Mouse (Mus musculus) intestine, postnatal 0 days (tissue): ENCODE results near the gene Snrnp40. TPM values are rescaled to one million over a fixed set of nuclear protein-coding genes. Genes with fewer than 3 reads are reported as not detected.

Experiments used
- ATAC-seq: fragments of 200-750 bp; cut with Nextera tagmentation; 2 replicates; pipeline ENCODE4 v1.8.0; 2017; ENCODE audit warnings: mild to moderate bottlenecking, moderate TSS enrichment, moderate library complexity
- H3K27ac ChIP-seq: fragments of 300-500 bp; sonication (generic); 2 replicates; pipeline ENCODE4 v1.5.1; 2014; ENCODE audit warnings: mild to moderate bottlenecking, low read depth, low read length, moderate library complexity
- H3K27me3 ChIP-seq: fragments of 300-500 bp; sonication (generic); replicated peaks from 2 replicates; pipeline ENCODE4 v1.6.1; 2014; ENCODE audit warnings: low read length, mixed read lengths; ENCODE audit not compliant: control insufficient read depth, insufficient read depth
- H3K36me3 ChIP-seq: fragments of 300-500 bp; sonication (generic); 2 replicates; pipeline ENCODE4 v1.6.1; 2014; ENCODE audit warnings: mild to moderate bottlenecking, moderate library complexity; ENCODE audit not compliant: control insufficient read depth, insufficient read depth
- H3K4me1 ChIP-seq: fragments of 300-500 bp; sonication (generic); replicated peaks from 2 replicates; pipeline ENCODE4 v1.6.1; 2014; ENCODE audit warnings: antibody characterized with exemption, low read length, mixed read lengths; ENCODE audit not compliant: control insufficient read depth, insufficient read depth
- H3K4me2 ChIP-seq: fragments of 300-500 bp; sonication (generic); replicated peaks from 2 replicates; pipeline ENCODE4 v1.6.1; 2014; ENCODE audit warnings: low read depth, mild to moderate bottlenecking, moderate library complexity
- H3K4me3 ChIP-seq: fragments of 300-500 bp; sonication (generic); 2 replicates; pipeline ENCODE4 v1.5.1; 2014; ENCODE audit warnings: low read depth, low read length
- H3K9ac ChIP-seq: fragments of 300-500 bp; sonication (generic); 2 replicates; pipeline ENCODE4 v1.6.1; 2014; ENCODE audit warnings: mild to moderate bottlenecking, low read depth, low read length
- H3K9me3 ChIP-seq: fragments of 300-500 bp; sonication (generic); 2 replicates; pipeline ENCODE4 v1.6.1; 2016; ENCODE audit warnings: mixed run types; ENCODE audit not compliant: control insufficient read depth
- CTCF ChIP-seq: sonication (generic); IDR thresholded peaks from 2 replicates; pipeline ENCODE4 v1.5.1; 2016; ENCODE audit warnings: low read depth, mild to moderate bottlenecking, control low read depth, antibody characterized with exemption, moderate library complexity
- WGBS: fragments of 180-500 bp; shearing (Covaris S2); extraction: QIAGEN DNeasy Blood & Tissue Kit; methylation state at CpG from one replicate; pipeline ENCODE4 v1.1.7; 2014; 5-methylcytosine and 5-hydroxymethylcytosine counted together
- polyA plus RNA-seq: library from polyadenylated mRNA; unstranded; fragments of >200 nt; fragmentation: Nextera tagmentation; extraction: Ambion mirVana; gene quantifications from 2 replicates; pipeline ENCODE4 v1.2.1, GENCODE M21; 2015

The Snrnp40 gene
- polyA plus RNA-seq, 1 experiment from 2014 or later: 44.3 TPM

DNA sequence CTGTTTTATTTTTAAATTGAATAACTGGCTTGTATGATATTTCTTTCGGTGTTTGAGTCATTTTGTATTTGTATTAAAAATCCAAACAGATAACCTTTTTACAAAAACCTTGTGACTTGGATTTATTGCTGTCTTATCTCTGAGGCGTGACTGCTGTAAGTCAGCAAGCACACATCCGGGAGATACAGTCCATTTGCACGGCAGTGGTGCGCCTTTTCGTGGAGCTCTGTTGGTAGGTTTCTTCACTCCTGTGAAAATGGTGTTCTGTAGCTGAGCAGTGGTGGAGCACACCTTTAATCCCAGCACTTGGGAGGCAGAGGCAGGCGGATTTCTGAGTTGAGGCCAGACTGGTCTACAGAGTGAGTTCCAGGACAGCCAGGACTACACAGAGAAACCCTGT, 30.0 kb downstream of the Snrnp40 start:
- Histone ChIP-seq H3K9ac (no peak overlapping the region), H3K9me3 (no peaks in the 10 kb centered on the region), H3K4me1 (no peaks in the 10 kb centered on the region), H3K36me3 (peaks cover 40% of the 10 kb centered on the region), H3K4me2 (no peak overlapping the region), H3K27ac (no peak overlapping the region), H3K4me3 (no peak overlapping the region), H3K27me3 (no peaks in the 10 kb centered on the region)
- ATAC-seq: no peak
- no peak for TF ChIP-seq CTCF
- WGBS: 41% methylated on average over 7 of the region's 7 CpGs

DNA sequence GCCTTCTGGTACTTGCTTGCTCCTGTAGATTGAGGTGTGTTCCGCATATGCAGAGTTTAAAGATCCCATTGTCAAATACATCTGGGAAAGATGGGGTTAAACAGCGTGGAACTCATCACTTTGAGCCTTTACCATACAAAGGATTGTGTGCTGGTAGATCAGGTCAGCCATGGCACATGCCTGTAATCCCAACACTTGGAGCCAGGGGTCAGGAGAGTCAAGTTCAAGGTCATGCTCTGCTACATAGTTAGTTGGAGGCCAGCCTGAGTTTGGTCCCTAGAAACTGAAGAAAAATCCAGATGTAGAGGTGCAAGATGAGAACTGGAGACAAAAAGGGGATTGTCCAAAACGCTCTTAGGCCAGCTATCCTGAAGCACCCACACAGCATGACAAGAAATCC, 31.3 kb downstream of the Snrnp40 start:
- Histone ChIP-seq H3K4me3 (no peak overlapping the region), H3K36me3 (peaks cover 30% of the 10 kb centered on the region), H3K27me3 (no peaks in the 10 kb centered on the region), H3K9ac (no peak overlapping the region), H3K4me2 (no peak overlapping the region), H3K4me1 (no peaks in the 10 kb centered on the region), H3K27ac (no peak overlapping the region), H3K9me3 (no peaks in the 10 kb centered on the region)
- peak; percentile 48 for TF ChIP-seq CTCF
- no peak for ATAC-seq
- WGBS: 72% methylated on average over 3 of the region's 3 CpGs

Other genes starting within 250 kb of the Snrnp40 start
- 0.81 and 0.91 TPM in 2 replicates for gene Hcrtr1, start 220.8 kb upstream of the Snrnp40 start, polyA plus RNA-seq
- gene Tinagl1, start 185.0 kb upstream of the Snrnp40 start, polyA plus RNA-seq: 87.2 and 88.8 TPM in 2 replicates
- gene Gm853, start 137.7 kb upstream of the Snrnp40 start, polyA plus RNA-seq: not detected in 2 replicates
- gene Serinc2, start 80.9 kb upstream of the Snrnp40 start, polyA plus RNA-seq: 21.5 and 26.1 TPM in 2 replicates
- 5.0 and 7.1 TPM in 2 replicates for gene Fabp3, start 51.5 kb upstream of the Snrnp40 start, polyA plus RNA-seq
- gene Gm10570, start 51.5 kb upstream of the Snrnp40 start, polyA plus RNA-seq: not detected in 2 replicates
- gene Zcchc17, start 189 bp upstream of the Snrnp40 start, polyA plus RNA-seq: 46.4 and 49.2 TPM in 2 replicates
- gene Nkain1, start 214.0 kb downstream of the Snrnp40 start, polyA plus RNA-seq: 0.09 and 0.20 TPM in 2 replicates